Mouse (Mus musculus) megakaryocyte, adult 5-6 weeks (primary cell): ENCODE measurements around the gene Acss1. TPM values are rescaled to one million over a fixed set of nuclear protein-coding genes. Genes with fewer than 3 reads are reported as not detected.

Experiments
- ATAC-seq: 2 replicates; pipeline ENCODE4 v1.8.0; 2016; ENCODE audit warnings: mild to moderate bottlenecking, inconsistent platforms; ENCODE audit not compliant: poor library complexity, severe bottlenecking
- total RNA-seq, 2 experiments: library from RNA; stranded (forward) in 1 of 2; stranded (reverse) in 1 of 2; fragments of 153-499, 151-499 nt in 1 of 2; fragments of 221-1000, 200-1000 nt in 1 of 2; gene quantifications; 2 replicates each; pipeline versions ENCODE4 v1.2.3 to v1.2.4; 2015 to 2017

Gene Acss1
- total RNA-seq, 2 experiments from 2014 or later, result 12.4 to 15.9 TPM

GRCm38 (mm10) chr2:150579628-150580027 lies 88.7 kb downstream of the Acss1 start:
- no peak for ATAC-seq

- ATAC-seq, result peak; percentile 47
Measured at GRCm38 (mm10) chr2:150578603-150579002, 89.7 kb downstream of the Acss1 start.

GRCm38 (mm10) chr2:150576256-150576655 lies 92.0 kb downstream of the Acss1 start:
- ATAC-seq, result no peak

GRCm38 (mm10) chr2:150572463-150572862 lies 95.8 kb downstream of the Acss1 start:
- no peak for ATAC-seq

- no peak for ATAC-seq
Measured at GRCm38 (mm10) chr2:150570761-150571160, 97.5 kb downstream of the Acss1 start.

GRCm38 (mm10) chr2:150569847-150570590 lies 98.3 kb downstream of the Acss1 start, which contains the start of gene Cst7:
Gene Cst7 (plus strand): TSS chr2:150570415.
- peak; percentile 72 for ATAC-seq

Other genes starting within 250 kb of the Acss1 start
- 1.9 and 3.3 TPM in 2 replicates for gene Zfp442, start 217.0 kb downstream of the Acss1 start, total RNA-seq (2015)
- 2.4 and 2.6 TPM in 2 replicates for gene Zfp442, start 217.0 kb downstream of the Acss1 start, total RNA-seq (2017)
- not detected in 2 replicates for gene Zfp345, start 183.4 kb downstream of the Acss1 start, total RNA-seq (2015)
- 0.20 and 0.22 TPM in 2 replicates for gene Zfp345, start 183.4 kb downstream of the Acss1 start, total RNA-seq (2017)
- gene Cst7, start 98.1 kb downstream of the Acss1 start, total RNA-seq (2015), result 36.9 and 41.1 TPM in 2 replicates
- 24.5 and 39.6 TPM in 2 replicates for gene Cst7, start 98.1 kb downstream of the Acss1 start, total RNA-seq (2017)
- gene Apmap, start 59.9 kb downstream of the Acss1 start, total RNA-seq (2015), result 22.2 and 25.1 TPM in 2 replicates
- gene Apmap, start 59.9 kb downstream of the Acss1 start, total RNA-seq (2017), result 39.1 and 39.8 TPM in 2 replicates
- not detected in 2 replicates for gene Vsx1, start 20.9 kb upstream of the Acss1 start, total RNA-seq (2015)
- not detected in 2 replicates for gene Vsx1, start 20.9 kb upstream of the Acss1 start, total RNA-seq (2017)
- gene Entpd6, start 80.5 kb upstream of the Acss1 start, total RNA-seq (2015), result 4.9 and 5.6 TPM in 2 replicates
- gene Entpd6, start 80.5 kb upstream of the Acss1 start, total RNA-seq (2017), result 8.3 and 10.6 TPM in 2 replicates
- 8.3 and 8.5 TPM in 2 replicates for gene Pygb, start 118.2 kb upstream of the Acss1 start, total RNA-seq (2015)
- 26.0 and 35.4 TPM in 2 replicates for gene Pygb, start 118.2 kb upstream of the Acss1 start, total RNA-seq (2017)
- gene Abhd12, start 236.2 kb upstream of the Acss1 start, total RNA-seq (2015), result 37.6 and 51.0 TPM in 2 replicates
- 47.4 and 100 TPM in 2 replicates for gene Abhd12, start 236.2 kb upstream of the Acss1 start, total RNA-seq (2017)
- 53.1 and 69.5 TPM in 2 replicates for gene Gins1, start 236.9 kb upstream of the Acss1 start, total RNA-seq (2015)
- gene Gins1, start 236.9 kb upstream of the Acss1 start, total RNA-seq (2017), result 69.8 and 78.7 TPM in 2 replicates